Mouse (Mus musculus): Measurements from ENCODE around the gene Isoc2a.

DNA sequence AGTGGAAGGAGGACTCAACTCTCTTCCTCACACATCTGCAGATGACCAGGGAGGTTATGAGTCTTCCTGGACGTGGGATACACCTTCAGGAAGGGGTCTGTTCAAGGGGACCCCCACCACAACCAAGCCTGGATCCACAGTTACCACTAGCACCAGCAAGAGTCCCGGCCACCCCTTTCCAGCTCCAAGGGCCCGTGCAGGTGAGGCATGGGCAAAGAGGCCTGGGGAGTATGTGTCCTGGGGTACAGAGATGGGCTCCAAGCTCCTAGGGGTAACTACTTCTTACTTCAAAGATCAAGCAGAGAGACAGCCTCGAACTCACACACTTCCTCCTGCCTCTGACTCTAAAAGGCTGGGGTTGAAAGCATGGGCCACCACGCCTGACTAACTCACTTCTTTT is 65.7 kb downstream of the Isoc2a start:
- TF ChIP-seq CTCF (IDR thresholded peaks at IDR 0.05; ENCODE audit: low read depth, low read length): no peak
- no peak for TF ChIP-seq POLR2A (IDR thresholded peaks at IDR 0.05; ENCODE audit: extremely low read depth, insufficient read depth, low read length)

Data from liver, adult 2 months (tissue).